Mouse (Mus musculus): ENCODE measurements around the gene Asphd2. TPM values are rescaled to one million over a fixed set of nuclear protein-coding genes. Genes with fewer than 3 reads are reported as not detected.

The Asphd2 gene
- polyA plus RNA-seq, 1 experiment, result 3.8 TPM

- H3K4me3 ChIP-seq (ENCODE audit: low read depth, low read length), result no peak overlapping the region
- H3K27me3 ChIP-seq (ENCODE audit: control insufficient read depth, insufficient read depth, low read length), result peaks cover 28% of the 10 kb centered on the region
- 60% methylated on average over 27 of the region's 27 CpGs for WGBS
- H3K36me3 ChIP-seq (ENCODE audit: control insufficient read depth, insufficient read depth, low read length), result no peaks in the 10 kb centered on the region
- no peak for TF ChIP-seq POLR2A (IDR thresholded peaks at IDR 0.05; ENCODE audit: low read depth, low read length)
- TF ChIP-seq CTCF (IDR thresholded peaks at IDR 0.05; ENCODE audit: extremely low read depth, insufficient read length, insufficient replicate concordance, low read depth, low read length), result no peak
- no peaks in the 10 kb centered on the region for H3K4me1 ChIP-seq (ENCODE audit: control insufficient read depth, insufficient read depth, insufficient read length, low read length)
- H3K27ac ChIP-seq (ENCODE audit: insufficient read depth, low read depth, low read length), result no peak overlapping the region
Observed at GRCm38 (mm10) chr5:112391676-112392323, 2.9 kb downstream of the Asphd2 start.

- peaks cover 28% of the 10 kb centered on the region for H3K27me3 ChIP-seq (ENCODE audit: control insufficient read depth, insufficient read depth, low read length)
- WGBS, result 41% methylated on average over 16 of the region's 16 CpGs
Observed at GRCm38 (mm10) chr5:112391002-112391401, 3.7 kb downstream of the Asphd2 start.

DNA sequence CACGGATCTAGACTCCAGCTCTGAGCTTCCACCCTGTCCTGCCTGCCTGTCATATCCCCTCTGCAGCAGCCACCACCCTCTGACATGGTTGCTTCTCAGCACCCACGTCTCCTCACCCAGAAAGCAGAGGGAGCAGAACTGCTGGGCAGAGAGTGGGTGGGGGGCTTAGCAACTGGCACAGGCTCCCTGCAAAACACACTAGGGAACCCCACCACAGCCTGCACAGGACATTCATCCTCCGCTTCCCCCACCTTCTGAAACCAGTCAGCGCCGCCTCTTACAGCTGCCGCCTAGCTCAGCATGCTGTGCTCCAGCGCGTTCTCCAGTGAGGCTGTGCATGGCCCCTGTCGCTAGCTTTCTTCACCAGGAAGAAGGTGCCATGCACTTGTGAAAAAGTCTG is 5.3 kb downstream of the Asphd2 start:
- TF ChIP-seq CTCF (IDR thresholded peaks at IDR 0.05; ENCODE audit: extremely low read depth, insufficient read length, insufficient replicate concordance, low read depth, low read length) (no peak), POLR2A (IDR thresholded peaks at IDR 0.05; ENCODE audit: low read depth, low read length) (no peak)

More at GRCm38 (mm10) chr5:112391002-112391401, 3.7 kb downstream of the Asphd2 start:
- Histone ChIP-seq H3K4me1 (ENCODE audit: control insufficient read depth, insufficient read depth, insufficient read length, low read length) (no peaks in the 10 kb centered on the region), H3K4me3 (ENCODE audit: low read depth, low read length) (no peak overlapping the region), H3K27ac (ENCODE audit: insufficient read depth, low read depth, low read length) (no peak overlapping the region), H3K36me3 (ENCODE audit: control insufficient read depth, insufficient read depth, low read length) (no peaks in the 10 kb centered on the region)
- TF ChIP-seq CTCF (IDR thresholded peaks at IDR 0.05; ENCODE audit: extremely low read depth, insufficient read length, insufficient replicate concordance, low read depth, low read length), result no peak
- no peak for TF ChIP-seq POLR2A (IDR thresholded peaks at IDR 0.05; ENCODE audit: low read depth, low read length)

DNA sequence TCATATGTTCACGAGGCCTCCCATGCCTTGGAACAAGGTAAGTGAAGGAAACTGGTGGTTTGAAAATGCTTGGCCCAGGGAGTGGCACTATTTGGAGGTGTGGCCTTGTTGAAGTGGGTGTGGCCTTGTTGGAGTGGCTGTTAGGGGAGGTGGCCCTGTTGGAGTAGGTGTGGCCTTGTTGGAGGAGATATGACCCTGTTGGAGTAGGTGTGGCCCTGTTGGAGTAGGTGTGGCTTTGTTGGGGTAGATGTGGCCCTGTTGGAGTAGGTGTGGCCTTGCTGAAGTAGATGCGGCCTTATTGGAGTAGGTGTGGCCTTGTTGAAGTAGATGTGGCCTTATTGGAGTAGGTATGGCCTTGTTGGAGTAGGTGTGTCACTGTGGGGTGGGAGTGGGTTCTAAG is 8.7 kb downstream of the Asphd2 start:
- 46% methylated on average over 2 of the region's 2 CpGs for WGBS
- TF ChIP-seq POLR2A (IDR thresholded peaks at IDR 0.05; ENCODE audit: low read depth, low read length) (no peak), CTCF (IDR thresholded peaks at IDR 0.05; ENCODE audit: extremely low read depth, insufficient read length, insufficient replicate concordance, low read depth, low read length) (no peak)
- Histone ChIP-seq H3K27me3 (ENCODE audit: control insufficient read depth, insufficient read depth, low read length) (no peaks in the 10 kb centered on the region), H3K4me1 (ENCODE audit: control insufficient read depth, insufficient read depth, insufficient read length, low read length) (peaks cover 5% of the 10 kb centered on the region), H3K27ac (ENCODE audit: insufficient read depth, low read depth, low read length) (no peak overlapping the region), H3K36me3 (ENCODE audit: control insufficient read depth, insufficient read depth, low read length) (no peaks in the 10 kb centered on the region), H3K4me3 (ENCODE audit: low read depth, low read length) (no peak overlapping the region)

More for the DNA sequence above, 5.3 kb downstream of the Asphd2 start:
- 78% methylated on average over 9 of the region's 9 CpGs for WGBS
- H3K36me3 ChIP-seq (ENCODE audit: control insufficient read depth, insufficient read depth, low read length), result no peaks in the 10 kb centered on the region
- no peaks in the 10 kb centered on the region; the same call in 1 of the 2 replicates for H3K4me1 ChIP-seq (ENCODE audit: control insufficient read depth, insufficient read depth, insufficient read length, low read length)
- no peak overlapping the region for H3K27ac ChIP-seq (ENCODE audit: insufficient read depth, low read depth, low read length)
- no peak overlapping the region for H3K4me3 ChIP-seq (ENCODE audit: low read depth, low read length)
- H3K27me3 ChIP-seq (ENCODE audit: control insufficient read depth, insufficient read depth, low read length), result peaks cover 15% of the 10 kb centered on the region; the same call in 1 of the 2 replicates

DNA sequence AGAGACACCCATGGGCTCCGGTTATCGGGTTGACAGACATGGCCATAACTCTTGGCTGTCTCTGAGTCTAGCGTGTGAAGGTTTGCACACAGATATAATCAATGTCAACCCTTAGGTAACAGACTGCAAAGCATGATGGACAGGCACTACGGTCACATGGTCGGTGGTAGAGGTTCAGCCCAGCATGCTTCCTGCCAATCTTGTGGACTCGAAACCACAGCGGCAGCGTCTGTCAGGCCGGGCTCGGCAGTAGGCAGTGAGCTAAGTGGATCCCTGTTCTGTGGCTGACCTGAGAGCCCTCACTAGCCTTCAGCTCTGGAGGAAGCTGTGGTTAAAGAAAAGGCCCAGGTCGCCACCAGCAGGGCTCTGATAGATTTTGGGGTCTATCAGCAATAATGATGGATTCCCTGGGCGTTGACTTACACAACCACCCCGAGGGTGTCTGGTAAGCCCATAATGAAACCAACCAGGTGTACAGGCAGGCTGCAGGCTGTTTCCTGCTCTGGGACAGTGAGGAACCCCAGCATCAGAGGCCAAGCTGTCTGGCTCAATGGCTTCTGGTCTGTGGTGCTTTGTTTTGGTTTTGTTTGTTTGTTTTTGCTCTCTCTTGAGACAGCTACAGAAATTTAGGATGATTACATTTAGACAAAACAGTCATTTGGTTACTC is 9.7 kb downstream of the Asphd2 start:
- Histone ChIP-seq H3K4me1 (ENCODE audit: control insufficient read depth, insufficient read depth, insufficient read length, low read length) (peaks cover 5% of the 10 kb centered on the region), H3K27ac (ENCODE audit: insufficient read depth, low read depth, low read length) (no peak overlapping the region), H3K27me3 (ENCODE audit: control insufficient read depth, insufficient read depth, low read length) (no peaks in the 10 kb centered on the region), H3K36me3 (ENCODE audit: control insufficient read depth, insufficient read depth, low read length) (no peaks in the 10 kb centered on the region), H3K4me3 (ENCODE audit: low read depth, low read length) (no peak overlapping the region)
- 76% methylated on average over 13 of the region's 13 CpGs for WGBS
- TF ChIP-seq CTCF (IDR thresholded peaks at IDR 0.05; ENCODE audit: extremely low read depth, insufficient read length, insufficient replicate concordance, low read depth, low read length) (no peak), POLR2A (IDR thresholded peaks at IDR 0.05; ENCODE audit: low read depth, low read length) (no peak)

- Histone ChIP-seq H3K4me1 (ENCODE audit: control insufficient read depth, insufficient read depth, insufficient read length, low read length) (peaks cover 5% of the 10 kb centered on the region), H3K27me3 (ENCODE audit: control insufficient read depth, insufficient read depth, low read length) (no peaks in the 10 kb centered on the region), H3K36me3 (ENCODE audit: control insufficient read depth, insufficient read depth, low read length) (peaks cover 9% of the 10 kb centered on the region), H3K4me3 (ENCODE audit: low read depth, low read length) (no peak overlapping the region), H3K27ac (ENCODE audit: insufficient read depth, low read depth, low read length) (0 out of 2 replicates have a peak overlapping the region, but pooled peaks have one; percentile 4)
- 48% methylated on average over 17 of the region's 17 CpGs for WGBS
- no peak for TF ChIP-seq CTCF (IDR thresholded peaks at IDR 0.05; ENCODE audit: extremely low read depth, insufficient read length, insufficient replicate concordance, low read depth, low read length)
- no peak for TF ChIP-seq POLR2A (IDR thresholded peaks at IDR 0.05; ENCODE audit: low read depth, low read length)
Observed at GRCm38 (mm10) chr5:112382641-112383330, 11.9 kb downstream of the Asphd2 start.

DNA sequence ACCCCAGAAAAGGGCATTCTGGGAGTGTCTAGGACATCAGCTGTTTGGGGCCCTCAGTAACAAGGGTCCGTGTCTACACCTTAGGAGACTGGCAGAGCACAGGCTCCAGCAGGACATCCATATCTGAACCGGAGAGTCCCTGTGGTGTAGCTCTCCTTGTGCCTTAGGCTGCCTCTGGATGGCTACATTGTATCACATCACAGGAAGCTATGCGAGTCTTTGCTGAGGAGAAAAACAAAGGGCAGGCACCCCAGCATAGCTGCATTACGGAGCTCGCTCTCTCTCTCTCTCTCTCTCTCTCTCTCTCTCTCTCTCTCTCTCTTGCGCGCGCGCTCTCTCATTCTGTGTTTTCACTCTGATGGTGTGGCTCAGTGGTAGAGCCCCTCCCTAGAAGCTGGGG is 12.6 kb downstream of the Asphd2 start:
- H3K27me3 ChIP-seq (ENCODE audit: control insufficient read depth, insufficient read depth, low read length), result no peaks in the 10 kb centered on the region
- TF ChIP-seq CTCF (IDR thresholded peaks at IDR 0.05; ENCODE audit: extremely low read depth, insufficient read length, insufficient replicate concordance, low read depth, low read length) (no peak), POLR2A (IDR thresholded peaks at IDR 0.05; ENCODE audit: low read depth, low read length) (no peak)
- H3K27ac ChIP-seq (ENCODE audit: insufficient read depth, low read depth, low read length), result 0 out of 2 replicates have a peak overlapping the region, but pooled peaks have one; percentile 4
- peaks cover 5% of the 10 kb centered on the region for H3K4me1 ChIP-seq (ENCODE audit: control insufficient read depth, insufficient read depth, insufficient read length, low read length)
- WGBS, result 67% methylated on average over 9 of the region's 9 CpGs
- H3K36me3 ChIP-seq (ENCODE audit: control insufficient read depth, insufficient read depth, low read length), result peaks cover 9% of the 10 kb centered on the region
- no peak overlapping the region for H3K4me3 ChIP-seq (ENCODE audit: low read depth, low read length)
